Mouse (Mus musculus): ENCODE results near the gene Rps21.

Gene Rps21

DNA sequence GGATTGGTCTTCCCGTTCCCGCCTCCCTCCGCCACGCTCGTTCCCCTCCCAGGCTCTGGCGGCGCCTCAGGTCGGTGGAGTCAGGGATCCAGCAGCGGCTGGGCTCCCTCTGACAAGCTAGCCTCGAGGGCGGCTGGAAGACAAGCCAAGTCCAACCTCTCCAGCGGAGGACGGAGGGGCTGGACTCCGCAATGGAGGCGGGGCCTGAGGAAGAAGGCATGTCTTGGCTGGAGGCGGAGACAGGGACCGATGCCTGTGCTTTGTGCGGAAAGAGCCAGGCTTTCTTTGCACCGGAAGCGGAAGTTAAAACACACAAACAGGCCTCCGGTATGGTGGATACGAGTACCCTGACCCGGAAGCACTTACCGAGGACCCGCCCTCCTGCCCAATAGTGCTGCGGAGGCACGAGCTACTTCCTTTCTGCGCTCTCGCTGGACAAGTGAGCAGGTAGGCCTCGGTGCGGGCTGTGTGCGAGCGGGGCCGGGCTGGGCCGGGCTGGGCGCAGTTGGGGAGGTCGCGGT, at the start of gene Rps21:
TSS of gene Rps21 (plus strand) at position 377 of the 521 bp plus-strand sequence.
- DNase-seq (ENCODE audit: low spot score in 2 of 2): peak; percentile 98

DNA sequence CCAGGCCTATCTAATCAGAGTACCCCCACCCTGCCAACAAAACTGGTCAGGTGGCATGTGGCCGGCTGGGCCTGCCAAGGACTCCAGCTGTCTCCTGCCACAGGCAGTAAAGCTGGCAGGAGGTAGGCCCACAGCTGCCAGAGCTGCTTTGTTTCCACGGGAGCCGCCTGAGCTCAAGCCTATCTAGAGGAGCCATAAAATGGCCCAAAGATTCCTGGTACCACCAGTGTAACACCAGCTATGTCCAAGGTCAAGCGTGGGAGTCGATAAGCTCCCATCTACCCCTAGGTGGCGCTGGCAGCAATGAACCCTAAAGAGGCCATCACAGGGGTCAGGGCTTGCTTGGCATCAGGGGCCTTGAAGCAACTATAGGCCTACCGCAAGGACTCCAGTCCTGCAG, 49.3 kb upstream of the Rps21 start:
- DNase-seq (ENCODE audit: low spot score in 2 of 2): no peak

DNA sequence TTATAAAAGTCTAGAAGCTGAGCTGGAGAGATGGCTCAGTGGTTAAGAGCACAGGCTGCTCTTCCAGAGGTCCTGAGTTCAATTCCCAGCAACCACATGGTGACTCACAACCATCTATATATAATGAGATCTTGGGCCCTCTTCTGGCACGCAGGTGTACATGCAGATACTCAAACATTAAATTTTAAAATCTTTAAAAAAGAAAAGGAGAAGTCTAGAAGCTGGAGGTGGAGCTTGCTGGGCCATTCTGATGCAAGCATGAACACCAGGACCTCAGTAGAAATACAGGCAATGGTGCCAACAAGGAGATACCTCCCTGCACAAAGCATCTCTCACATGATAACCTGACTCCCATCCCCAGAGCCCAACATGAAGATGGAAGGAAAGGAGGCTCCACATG, 48.2 kb upstream of the Rps21 start:
- DNase-seq (ENCODE audit: low spot score in 2 of 2): no peak

DNA sequence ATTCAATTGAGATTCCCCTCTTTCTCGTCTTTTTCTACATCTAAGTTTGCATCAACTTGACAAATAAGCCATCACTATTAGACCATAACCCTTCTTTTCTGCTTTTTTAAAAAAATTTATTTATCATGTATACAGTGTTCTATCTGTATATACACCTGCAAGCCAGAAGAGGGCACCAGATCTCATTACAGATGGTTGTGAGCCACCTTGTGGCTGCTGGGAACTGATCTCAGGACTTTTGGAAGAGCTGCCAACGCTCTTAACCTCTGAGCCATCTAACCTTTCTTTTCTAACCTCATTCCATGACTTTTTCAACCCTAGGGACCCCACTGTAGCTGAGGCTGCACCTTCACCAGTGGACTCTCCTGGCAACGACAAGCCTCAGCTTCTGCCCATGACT, 44.9 kb upstream of the Rps21 start:
- DNase-seq (ENCODE audit: low spot score in 2 of 2): no peak

DNA sequence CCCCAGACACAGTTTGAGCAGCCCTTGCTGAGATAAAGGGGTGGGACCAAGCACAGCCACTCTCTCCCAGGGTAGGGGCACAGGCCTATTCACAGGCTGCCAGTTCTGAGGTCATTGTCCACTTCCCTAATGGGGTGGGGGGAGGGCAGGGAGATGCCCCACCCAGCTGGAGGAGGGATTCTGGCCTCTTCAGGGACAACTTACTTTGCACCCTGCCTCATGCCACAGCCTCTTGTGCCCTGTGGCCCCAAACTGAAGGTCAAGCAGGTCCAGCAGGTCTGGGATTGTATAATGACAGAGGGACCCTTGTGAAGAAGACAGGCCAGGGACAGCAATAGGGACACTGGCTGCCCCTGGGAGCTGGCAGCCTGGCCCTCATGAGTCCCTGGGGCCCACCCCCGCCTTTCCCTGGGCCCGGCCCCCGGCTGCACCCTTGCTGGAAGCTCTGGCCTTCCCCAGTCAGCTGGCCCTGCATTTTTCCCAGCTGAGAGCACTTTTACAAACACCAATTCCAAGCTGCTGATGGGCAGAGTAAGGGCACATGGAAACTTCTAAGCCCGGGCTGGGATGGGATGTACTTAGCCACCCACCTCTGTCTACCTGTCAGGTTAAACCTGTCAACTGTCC, 42.7 kb upstream of the Rps21 start:
- DNase-seq (ENCODE audit: low spot score in 2 of 2): no peak

DNA sequence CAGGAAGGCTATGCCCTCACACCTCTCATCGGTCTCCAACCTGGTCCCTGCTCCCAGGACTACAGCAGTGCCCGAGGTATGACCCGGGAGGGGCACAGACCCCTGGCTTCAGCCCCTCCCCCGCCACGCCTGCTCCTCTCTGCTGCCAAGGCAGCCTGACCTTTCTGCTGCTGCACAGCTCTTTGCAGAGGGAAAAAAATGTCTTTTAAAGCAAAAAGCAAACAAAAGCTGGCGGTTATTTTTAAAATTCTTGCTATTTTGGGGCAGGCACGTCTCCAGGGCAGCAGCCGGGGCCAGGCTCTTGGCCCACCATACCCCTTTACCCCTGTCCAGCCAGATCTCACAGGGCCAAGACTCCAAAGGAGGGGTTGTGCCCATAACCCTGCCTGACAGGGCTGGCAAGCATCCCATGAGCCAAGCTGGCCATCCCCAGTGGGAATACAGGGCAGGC, 42.1 kb upstream of the Rps21 start:
- DNase-seq (ENCODE audit: low spot score in 2 of 2): no peak

DNA sequence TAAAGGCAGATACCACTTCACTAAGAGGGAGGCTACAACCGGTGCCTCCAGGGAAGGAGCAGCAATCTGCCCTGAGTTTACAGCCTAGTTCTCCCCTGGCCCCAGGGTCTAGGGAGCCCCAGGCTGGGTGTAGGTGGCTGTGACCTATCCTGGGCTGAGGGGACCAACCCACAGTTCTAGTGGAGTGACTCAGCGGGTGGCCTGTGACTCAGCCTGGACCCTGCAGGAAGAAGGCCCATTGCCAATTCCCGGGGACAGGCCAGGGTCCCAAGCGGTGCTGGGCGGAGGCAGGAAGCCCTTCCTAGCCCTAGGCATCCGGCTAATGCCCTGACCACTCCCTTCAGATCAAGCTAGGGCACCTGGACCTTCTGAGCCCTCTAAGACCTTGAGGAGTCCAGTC, 41.2 kb upstream of the Rps21 start:
- DNase-seq (ENCODE audit: low spot score in 2 of 2): no peak

- DNase-seq (ENCODE audit: low spot score in 2 of 2): no peak
Observed at GRCm38 (mm10) chr2:180216921-180217320, 40.3 kb upstream of the Rps21 start.

- DNase-seq (ENCODE audit: low spot score in 2 of 2): peak in 1 of 2 experiments; percentile 49
Observed at GRCm38 (mm10) chr2:180217587-180217986, 39.6 kb upstream of the Rps21 start.

DNA sequence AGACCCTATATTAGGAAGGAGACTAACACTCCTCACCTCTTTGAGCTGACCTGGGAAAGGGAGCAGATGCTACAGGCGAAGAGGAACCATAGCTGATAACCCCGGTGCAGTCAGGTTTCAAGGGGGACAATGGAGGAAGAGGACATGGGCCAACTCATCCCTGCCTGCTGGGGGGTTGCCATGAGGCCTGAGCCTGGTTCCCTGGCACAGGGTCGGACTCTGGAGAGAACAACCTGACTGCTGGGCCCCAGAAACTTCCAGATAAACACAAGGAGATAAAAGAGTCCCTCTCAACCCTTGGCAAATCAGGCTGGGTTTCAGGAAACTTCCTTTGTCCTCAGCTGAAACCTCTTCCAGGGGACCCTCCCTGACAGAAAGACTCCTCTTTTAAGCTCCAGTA, 38.9 kb upstream of the Rps21 start:
- DNase-seq (ENCODE audit: low spot score in 2 of 2): no peak

- no peak for DNase-seq (ENCODE audit: low spot score in 2 of 2)
Observed at GRCm38 (mm10) chr2:180218677-180219076, 38.5 kb upstream of the Rps21 start.

- no peak for DNase-seq (ENCODE audit: low spot score in 2 of 2)
Observed at GRCm38 (mm10) chr2:180219145-180219943, 37.8 kb upstream of the Rps21 start.

- DNase-seq (ENCODE audit: low spot score in 2 of 2): no peak
Observed at GRCm38 (mm10) chr2:180220165-180220564, 37.0 kb upstream of the Rps21 start.

- no peak for DNase-seq (ENCODE audit: low spot score in 2 of 2)
Observed at GRCm38 (mm10) chr2:180221051-180221450, 36.1 kb upstream of the Rps21 start.

- DNase-seq (ENCODE audit: low spot score in 2 of 2): no peak
Observed at GRCm38 (mm10) chr2:180222250-180222649, 34.9 kb upstream of the Rps21 start.

- DNase-seq (ENCODE audit: low spot score in 2 of 2): no peak
Observed at GRCm38 (mm10) chr2:180224647-180225043, 32.5 kb upstream of the Rps21 start.

DNA sequence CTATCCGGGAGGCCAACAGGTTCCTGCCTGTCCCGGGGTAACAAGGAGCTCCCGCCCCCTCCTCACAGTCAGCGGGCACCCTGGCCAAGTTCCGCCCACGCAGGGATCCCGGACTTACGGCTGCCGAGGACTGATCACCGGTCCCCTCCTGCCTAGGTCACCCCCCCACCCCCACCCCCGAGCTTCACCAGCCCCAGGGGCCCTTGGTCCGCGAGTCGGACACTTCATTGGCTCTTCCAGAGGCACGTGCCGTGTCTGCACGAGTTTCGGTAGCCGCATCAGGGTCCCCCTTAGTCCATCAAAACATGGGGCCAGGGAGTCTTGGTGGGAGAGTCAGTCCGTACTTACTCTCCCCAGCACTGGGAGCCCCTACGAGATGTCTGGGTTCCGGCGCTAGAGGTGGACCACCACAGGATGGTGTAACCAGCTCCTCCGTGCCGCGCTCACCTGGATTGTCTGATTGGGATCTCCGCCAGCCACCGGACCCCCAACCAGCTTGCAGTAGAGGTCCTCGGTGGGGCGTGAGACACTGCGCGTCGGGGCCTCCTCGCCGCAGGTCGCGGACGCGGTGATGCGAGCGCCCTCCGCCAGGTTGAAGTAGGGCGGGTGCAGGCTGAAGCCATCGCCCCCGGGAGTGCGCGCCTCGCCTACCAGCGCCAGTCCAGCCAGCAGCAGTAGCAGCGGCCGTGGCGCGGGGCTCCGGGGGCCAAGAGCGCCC, 32.0 kb upstream of the Rps21 start:
- no peak for DNase-seq (ENCODE audit: low spot score in 2 of 2)

- no peak for DNase-seq (ENCODE audit: low spot score in 2 of 2)
Observed at GRCm38 (mm10) chr2:180225762-180226378, 31.3 kb upstream of the Rps21 start, which contains the start of gene Lama5. Gene Lama5, minus strand, starts transcription at chr2:180225859.

DNA sequence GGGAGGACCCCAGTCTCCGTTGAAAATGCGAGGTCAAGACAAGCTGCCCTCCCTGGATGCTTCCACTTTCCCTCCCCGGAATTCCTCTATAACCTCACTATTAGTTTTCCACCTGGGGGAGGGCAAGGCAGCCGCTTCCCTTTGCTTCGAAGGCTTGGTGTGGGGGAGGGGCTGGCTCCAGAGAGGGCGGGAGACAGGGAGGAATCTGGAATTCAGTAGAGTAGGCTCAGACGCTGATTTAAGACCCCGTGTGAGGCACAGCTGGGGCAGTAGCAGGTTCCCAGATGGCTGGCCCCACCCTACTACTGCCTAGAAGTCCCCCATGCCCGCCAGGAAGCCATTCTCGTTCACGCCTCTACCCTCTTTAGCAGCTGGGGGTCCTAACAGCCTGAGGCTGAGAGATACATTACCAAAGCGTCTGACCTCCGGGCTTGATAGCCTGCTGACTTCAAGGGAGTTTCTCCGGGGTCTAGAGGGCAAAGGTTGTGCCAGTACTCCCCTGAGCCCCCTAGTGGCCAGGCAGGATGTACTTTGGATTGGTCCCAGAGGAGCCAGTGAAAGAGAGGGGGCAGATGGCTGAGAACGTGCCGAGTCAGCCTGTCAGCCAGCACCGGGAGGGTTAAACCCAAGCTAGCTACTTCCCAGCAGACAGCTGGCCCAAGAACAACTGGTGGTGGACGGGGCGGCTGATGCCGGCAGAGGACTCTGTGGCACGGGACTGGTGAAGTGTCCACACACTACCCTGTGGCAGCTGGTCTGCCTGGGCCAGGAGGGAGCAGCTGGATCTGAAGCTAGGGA, 29.7 kb upstream of the Rps21 start:
- no peak for DNase-seq (ENCODE audit: low spot score in 2 of 2)

- DNase-seq (ENCODE audit: low spot score in 2 of 2): no peak
Observed at GRCm38 (mm10) chr2:180228060-180228458, 29.1 kb upstream of the Rps21 start.

DNA sequence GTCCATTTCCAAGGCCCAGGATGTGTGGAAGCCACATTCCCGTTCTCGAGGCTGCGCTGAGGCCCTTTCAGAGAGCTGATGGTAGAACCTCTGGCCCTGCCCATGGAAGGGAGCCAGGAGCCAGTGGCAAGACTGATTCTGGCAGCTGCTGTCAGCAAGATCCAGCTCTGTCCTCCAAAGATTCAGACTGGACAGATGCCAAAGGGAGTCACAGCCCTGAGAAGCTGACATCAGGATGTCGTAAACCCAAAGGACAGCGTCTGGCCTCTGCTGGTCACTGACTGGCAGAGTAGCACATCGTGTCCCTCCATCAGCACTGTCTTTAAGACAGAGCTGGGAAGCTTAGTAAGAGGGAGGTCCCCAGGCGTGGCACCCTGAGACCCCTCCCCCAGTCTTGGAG, 28.6 kb upstream of the Rps21 start:
- no peak for DNase-seq (ENCODE audit: low spot score in 2 of 2)

All from left cerebral cortex, adult 9 months (tissue).